Mouse (Mus musculus): ENCODE results near the gene Cmah. TPM values are rescaled to one million over a fixed set of nuclear protein-coding genes. Genes with fewer than 3 reads are reported as not detected.

The Cmah gene
- polyA plus RNA-seq (2015; fragmentation: Nextera tagmentation; extraction: Ambion mirVana) = 0.56 and 1.5 TPM in 2 replicates

DNA sequence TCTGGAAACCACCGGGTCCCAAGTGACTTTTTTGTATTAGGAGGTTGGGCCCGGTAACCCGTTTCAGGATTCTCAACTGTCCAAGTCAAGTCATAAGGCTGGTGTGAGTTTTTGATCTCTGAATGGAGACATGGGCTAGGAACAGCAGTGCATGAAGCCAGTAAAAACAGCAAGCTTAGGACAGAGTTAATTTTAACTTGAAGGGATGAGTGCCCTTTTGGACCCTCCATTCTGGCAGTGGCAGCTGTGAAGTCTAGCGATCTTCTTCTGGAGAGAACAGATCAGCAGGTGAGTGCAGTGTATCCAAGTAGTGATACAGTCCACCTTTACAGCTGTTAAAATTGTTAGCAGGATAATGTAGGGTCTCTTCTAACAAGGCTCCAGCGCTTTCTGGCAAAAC is at the start of gene Cmah:
Gene Cmah, plus strand, starts transcription at position 204 of the 400 bp plus-strand sequence.

DNA sequence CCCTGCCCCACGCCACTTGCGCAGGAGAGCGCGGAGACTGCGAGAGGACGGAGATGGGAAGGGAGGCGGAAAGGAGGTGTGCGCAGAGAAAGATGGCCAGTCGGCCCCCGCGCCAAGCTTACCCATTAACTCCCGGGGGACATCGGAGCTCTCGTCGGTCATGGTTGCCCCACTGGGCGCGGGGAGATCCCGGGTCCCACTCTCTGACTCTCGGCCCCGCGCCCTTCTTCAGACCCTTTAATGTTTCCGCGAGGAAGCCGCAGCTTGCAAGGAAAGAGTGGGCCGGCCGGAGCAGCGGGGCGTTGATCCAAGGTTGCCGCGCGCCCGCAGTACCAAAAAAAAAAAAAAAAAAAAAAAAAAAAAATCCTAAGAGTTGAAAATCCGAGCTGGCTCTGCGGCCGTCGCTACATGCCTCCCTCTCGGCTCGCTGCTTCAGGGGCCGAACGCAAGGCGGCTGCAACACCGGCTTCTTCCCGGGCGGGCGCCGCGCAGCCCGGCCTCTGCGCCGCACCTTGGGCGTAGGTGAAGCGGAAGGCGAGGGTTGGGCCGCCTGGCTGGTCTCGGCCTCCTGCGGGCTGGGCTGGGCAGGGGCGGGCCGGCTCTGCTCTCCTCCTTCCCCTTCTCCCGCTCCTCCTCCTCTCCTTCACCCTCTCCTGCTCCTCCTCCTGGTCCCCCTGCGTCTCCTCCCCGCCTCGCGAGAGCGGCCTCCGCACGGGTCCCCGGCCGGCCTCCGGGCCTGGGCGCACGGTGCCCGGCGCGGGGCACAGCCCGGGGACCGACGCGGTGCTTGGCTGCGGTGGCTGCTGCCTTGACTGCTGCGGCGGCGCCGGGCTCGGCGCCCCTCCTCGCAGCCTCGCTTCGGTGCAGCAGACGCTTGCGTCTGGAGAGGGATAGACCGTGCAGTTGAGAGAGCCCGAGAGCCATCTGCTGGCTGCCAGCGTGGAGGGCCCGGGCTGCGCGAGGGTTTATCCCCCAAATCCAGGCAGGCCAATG is 46.5 kb upstream of the Cmah start, which contains the start of gene Carmil1:
Gene Carmil1, minus strand, starts transcription at position 357 of the 993 bp plus-strand sequence.

Other genes with a start within 250 kb of the Cmah start
- gene Carmil1, start 46.6 kb upstream of the Cmah start, polyA plus RNA-seq (2015; fragmentation: Nextera tagmentation; extraction: Ambion mirVana) = 3.2 and 4.6 TPM in 2 replicates

Measured in skeletal muscle tissue, postnatal 0 days (tissue).